Mouse (Mus musculus) myocyte (in vitro differentiated cells): Measurements from ENCODE around the gene Rpl3l. TPM values are rescaled to one million over a fixed set of nuclear protein-coding genes. Genes with fewer than 3 reads are reported as not detected.
A peak's percentile ranks its signal among the peaks of the same experiment; 100 is the strongest.

Source experiments
- H3K27me3 ChIP-seq: one replicate; pipeline ENCODE4 v1.6.1; 2011; ENCODE audit not compliant: control insufficient read depth, insufficient read depth, insufficient read length
- H3K36me3 ChIP-seq: one replicate; pipeline ENCODE4 v1.6.1; 2011; ENCODE audit not compliant: control insufficient read depth, insufficient read depth
- H3K4me2 ChIP-seq: one replicate; pipeline ENCODE4 v1.6.1; 2011; ENCODE audit warnings: low read depth, control low read depth
- H3K4me3 ChIP-seq: one replicate; pipeline ENCODE4 v1.5.1; 2011; ENCODE audit warnings: mild to moderate bottlenecking, control low read depth, moderate library complexity
- H3K79me2 ChIP-seq: one replicate; pipeline ENCODE4 v1.6.1; 2011; ENCODE audit not compliant: control insufficient read depth, insufficient read depth
- H3ac ChIP-seq: one replicate; pipeline ENCODE4 v1.6.1; 2011; ENCODE audit not compliant: control insufficient read depth, insufficient read length
- CEBPB ChIP-seq: IDR thresholded peaks from 2 replicates; pipeline ENCODE4 v1.6.1; 2011; ENCODE audit warnings: mild to moderate bottlenecking, moderate library complexity; ENCODE audit not compliant: poor library complexity, insufficient read depth, severe bottlenecking
- E2F4 ChIP-seq: IDR thresholded peaks from one replicate; pipeline ENCODE4 v1.6.1; 2011; ENCODE audit warnings: mild to moderate bottlenecking, control low read depth, moderate library complexity; ENCODE audit not compliant: insufficient read depth
- MAX ChIP-seq: IDR thresholded peaks from one replicate; pipeline ENCODE4 v1.6.1; 2011; ENCODE audit warnings: low read depth, mild to moderate bottlenecking, control low read depth
- MYOD1 ChIP-seq, 3 experiments: IDR thresholded peaks; one replicate each; pipeline ENCODE4 v1.6.1; 2011; ENCODE audit warnings: control low read depth in 2 of 3, low read depth in 2 of 3, mild to moderate bottlenecking in 2 of 3, moderate library complexity in 1 of 3; ENCODE audit not compliant: insufficient read length in 2 of 3, control insufficient read depth in 1 of 3
- MYOG ChIP-seq, 3 experiments: IDR thresholded peaks; one replicate each; pipeline ENCODE4 v1.6.1; 2011; ENCODE audit warnings: control low read depth in 2 of 3, low read depth in 2 of 3, mild to moderate bottlenecking in 2 of 3; ENCODE audit not compliant: insufficient read length in 2 of 3, control insufficient read depth in 1 of 3, insufficient read depth in 1 of 3
- POLR2A ChIP-seq: IDR thresholded peaks from one replicate; pipeline ENCODE4 v1.6.1; 2011; ENCODE audit warnings: low read depth, mild to moderate bottlenecking, control low read depth, moderate library complexity; ENCODE audit not compliant: insufficient read length
- POLR2AphosphoS2 ChIP-seq: IDR thresholded peaks from one replicate; pipeline ENCODE4 v1.6.1; 2011; ENCODE audit warnings: low read depth, control low read depth; ENCODE audit not compliant: insufficient read length
- REST ChIP-seq: IDR thresholded peaks from one replicate; pipeline ENCODE4 v1.6.1; 2011; ENCODE audit warnings: mild to moderate bottlenecking, control low read depth, moderate library complexity; ENCODE audit not compliant: insufficient read depth, insufficient read length
- SRF ChIP-seq: IDR thresholded peaks from one replicate; pipeline ENCODE4 v1.6.1; 2011; ENCODE audit warnings: low read depth; ENCODE audit not compliant: control insufficient read depth, insufficient read length
- TCF12 ChIP-seq: IDR thresholded peaks from one replicate; pipeline ENCODE4 v1.6.1; 2011; ENCODE audit warnings: mild to moderate bottlenecking, control low read depth; ENCODE audit not compliant: poor library complexity, insufficient read depth, severe bottlenecking
- TCF3 ChIP-seq: IDR thresholded peaks from one replicate; pipeline ENCODE4 v1.6.1; 2011; ENCODE audit warnings: low read depth, control low read depth; ENCODE audit not compliant: insufficient read length
- USF1 ChIP-seq: IDR thresholded peaks from one replicate; pipeline ENCODE4 v1.6.1; 2011; ENCODE audit warnings: low read depth, mild to moderate bottlenecking, control low read depth, moderate library complexity
- polyA plus RNA-seq: library from polyadenylated mRNA; unstranded; fragments of >200 nt; fragmentation: generic; extraction: Trizol; gene quantifications from one replicate; pipeline ENCODE4 v1.2.1, GENCODE M21; 2012; ENCODE audit warnings: missing spikeins

The Rpl3l gene
- polyA plus RNA-seq, 1 experiment, result 1.7 TPM

- H3K4me3 ChIP-seq, result no peak overlapping the region
- no peaks in the 10 kb centered on the region for H3K79me2 ChIP-seq
- TF ChIP-seq USF1 (no peak), REST (no peak), SRF (no peak), TCF3 (no peak), POLR2AphosphoS2 (no peak), POLR2A (no peak), MYOG (IDR thresholded peaks at IDR 0.05; ENCODE audit: control insufficient read depth in 1 of 3, insufficient read depth in 1 of 3, insufficient read length in 2 of 3, low read depth in 2 of 3) (no peak), MYOD1 (IDR thresholded peaks at IDR 0.05; ENCODE audit: control insufficient read depth in 1 of 3, insufficient read length in 2 of 3, low read depth in 2 of 3) (no peak), E2F4 (no peak), CEBPB (no peak), TCF12 (no peak), MAX (no peak)
- no peak overlapping the region for H3ac ChIP-seq
- no peaks in the 10 kb centered on the region for H3K36me3 ChIP-seq
- H3K4me2 ChIP-seq, result no peak overlapping the region
- no peaks in the 10 kb centered on the region for H3K27me3 ChIP-seq
Observed at GRCm38 (mm10) chr17:24730787-24731186, 3.2 kb downstream of the Rpl3l start.

GRCm38 (mm10) chr17:24732233-24732935 is 4.8 kb downstream of the Rpl3l start:
- peak overlapping the region; percentile 21 for H3K4me2 ChIP-seq
- H3K36me3 ChIP-seq, result no peaks in the 10 kb centered on the region
- H3K79me2 ChIP-seq, result peaks cover 3% of the 10 kb centered on the region
- no peak overlapping the region for H3ac ChIP-seq
- no peak for TF ChIP-seq TCF3
- no peak for TF ChIP-seq TCF12
- peak; percentile 47 to 81 (median 80) for TF ChIP-seq MYOD1 (IDR thresholded peaks at IDR 0.05; ENCODE audit: control insufficient read depth in 1 of 3, insufficient read length in 2 of 3, low read depth in 2 of 3)
- TF ChIP-seq SRF, result no peak
- H3K27me3 ChIP-seq, result no peaks in the 10 kb centered on the region
- no peak overlapping the region for H3K4me3 ChIP-seq

DNA sequence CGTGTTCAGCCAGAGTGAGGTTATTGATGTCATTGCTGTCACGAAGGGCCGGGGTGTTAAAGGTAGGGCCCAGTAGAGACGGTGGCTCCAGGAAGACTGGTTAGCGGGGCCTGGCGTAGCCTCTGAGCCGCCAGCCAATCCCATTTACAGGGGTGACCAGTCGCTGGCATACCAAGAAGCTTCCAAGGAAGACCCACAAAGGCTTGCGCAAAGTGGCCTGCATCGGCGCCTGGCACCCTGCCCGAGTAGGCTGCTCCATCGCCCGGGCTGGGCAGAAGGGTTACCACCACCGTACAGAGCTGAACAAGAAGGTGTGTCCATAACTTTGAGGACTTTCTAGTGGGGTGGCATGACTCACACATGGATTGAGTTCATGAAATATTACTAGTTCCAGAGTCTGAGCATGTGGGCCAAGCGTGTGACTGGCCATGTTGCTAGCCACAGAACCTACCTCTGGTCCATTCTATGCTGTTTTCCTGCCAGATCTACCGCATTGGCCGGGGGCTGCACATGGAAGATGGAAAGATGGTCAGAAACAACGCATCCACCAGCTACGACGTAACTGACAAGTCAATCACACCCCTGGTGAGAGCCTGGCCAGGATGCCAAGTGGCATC is 5.9 kb downstream of the Rpl3l start:
- TF ChIP-seq POLR2A (no peak), CEBPB (no peak), E2F4 (no peak), TCF3 (no peak), USF1 (no peak), POLR2AphosphoS2 (no peak), REST (no peak)
- no peak overlapping the region for H3K4me3 ChIP-seq
- H3K4me2 ChIP-seq, result no peak overlapping the region
- H3ac ChIP-seq, result no peak overlapping the region
- peaks cover 6% of the 10 kb centered on the region for H3K79me2 ChIP-seq
- H3K36me3 ChIP-seq, result no peaks in the 10 kb centered on the region
- H3K27me3 ChIP-seq, result no peaks in the 10 kb centered on the region

- no peak overlapping the region for H3K4me2 ChIP-seq
- no peak overlapping the region for H3K4me3 ChIP-seq
- TF ChIP-seq CEBPB, result no peak
- peaks cover 6% of the 10 kb centered on the region for H3K79me2 ChIP-seq
- H3K27me3 ChIP-seq, result no peaks in the 10 kb centered on the region
- H3ac ChIP-seq, result no peak overlapping the region
- no peaks in the 10 kb centered on the region for H3K36me3 ChIP-seq
Observed at GRCm38 (mm10) chr17:24734513-24734912, 6.9 kb downstream of the Rpl3l start.

DNA sequence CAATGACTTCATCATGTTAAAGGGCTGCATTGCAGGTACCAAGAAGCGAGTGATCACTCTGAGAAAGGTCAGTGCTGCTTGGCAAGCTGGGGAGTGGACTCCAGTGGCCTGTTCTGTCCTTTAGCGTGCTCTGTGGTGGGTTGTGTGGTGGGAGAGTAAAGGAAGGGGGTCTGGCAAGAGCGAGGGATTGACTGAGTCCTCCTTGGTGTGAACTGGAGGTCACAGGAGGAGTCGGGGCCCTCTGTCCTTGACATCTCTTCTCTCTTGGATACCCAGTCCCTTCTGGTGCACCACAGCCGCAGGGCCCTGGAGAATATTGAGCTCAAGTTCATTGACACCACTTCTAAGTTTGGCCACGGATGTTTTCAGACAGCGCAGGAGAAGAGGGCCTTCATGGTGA is 7.8 kb downstream of the Rpl3l start:
- Histone ChIP-seq H3K79me2 (peaks cover 6% of the 10 kb centered on the region), H3K4me3 (peak overlapping the region; percentile 53), H3K36me3 (no peaks in the 10 kb centered on the region), H3ac (no peak overlapping the region), H3K27me3 (no peaks in the 10 kb centered on the region), H3K4me2 (peak overlapping the region; percentile 86)
- no peak for TF ChIP-seq MAX
- TF ChIP-seq MYOD1 (IDR thresholded peaks at IDR 0.05; ENCODE audit: control insufficient read depth in 1 of 3, insufficient read length in 2 of 3, low read depth in 2 of 3), result no peak
- no peak for TF ChIP-seq CEBPB
- TF ChIP-seq POLR2AphosphoS2, result no peak
- no peak for TF ChIP-seq E2F4
- no peak for TF ChIP-seq MYOG (IDR thresholded peaks at IDR 0.05; ENCODE audit: control insufficient read depth in 1 of 3, insufficient read depth in 1 of 3, insufficient read length in 2 of 3, low read depth in 2 of 3)
- TF ChIP-seq USF1, result no peak
- TF ChIP-seq POLR2A, result no peak
